Mouse (Mus musculus): ENCODE data around the gene Slc45a3. TPM values are rescaled to one million over a fixed set of nuclear protein-coding genes. Genes with fewer than 3 reads are reported as not detected.

Gene Slc45a3
- total and polyA plus RNA-seq, 3 experiments: 15.6 to 40.7 TPM; not detected in 1

GRCm38 (mm10) chr1:132008881-132009644 lies 46.3 kb downstream of the Slc45a3 start:
- Histone ChIP-seq H3K4me1 (ENCODE audit: control insufficient read depth in 1 of 2, insufficient read depth in 2 of 2, low read length in 2 of 2) (peaks cover 13 to 24% of the 10 kb centered on the region in 2 experiments), H3K9me3 (replicated peaks; ENCODE audit: insufficient read depth, low read length) (no peaks in the 10 kb centered on the region), H3K36me3 (ENCODE audit: control insufficient read depth in 1 of 2, insufficient read depth in 2 of 2, low read length in 2 of 2) (peaks cover 2 to 28% of the 10 kb centered on the region in 2 experiments; a peak in 3 of 4 replicates), H3K27ac (ENCODE audit: control insufficient read depth, low read depth, low read length) (peak overlapping the region; percentile 98), H3K4me3 (ENCODE audit: control insufficient read depth in 1 of 2, insufficient read depth in 1 of 2, low read depth in 2 of 2, low read length in 2 of 2) (peak overlapping the region; percentile 90 to 96), H3K27me3 (ENCODE audit: control insufficient read depth in 1 of 2, insufficient read depth in 2 of 2, low read length in 2 of 2) (no peaks in the 10 kb centered on the region), H3K79me2 (ENCODE audit: control insufficient read depth, insufficient read depth, low read length, poor library complexity) (peaks cover 53% of the 10 kb centered on the region), H3K9ac (ENCODE audit: control insufficient read depth, low read depth, low read length, poor library complexity, severe bottlenecking) (peak overlapping the region; percentile 93)
- peak; percentile 53 for DNase-seq (ENCODE audit: low read depth, low spot score)
- no peak for TF ChIP-seq ELF1 (IDR thresholded peaks at IDR 0.05; ENCODE audit: low read depth, low read length)
- no peak for TF ChIP-seq TCF12 (IDR thresholded peaks at IDR 0.05; ENCODE audit: low read depth, low read length)
- TF ChIP-seq UBTF (IDR thresholded peaks at IDR 0.05; ENCODE audit: borderline replicate concordance, insufficient read depth, low read depth, low read length): no peak
- TF ChIP-seq SIN3A (IDR thresholded peaks at IDR 0.05; ENCODE audit: low read length): 0 out of 2 replicates have a peak, but pooled peaks have one; percentile 6
- no peak for TF ChIP-seq ZC3H11A (IDR thresholded peaks at IDR 0.05; ENCODE audit: low read depth, low read length)

DNA sequence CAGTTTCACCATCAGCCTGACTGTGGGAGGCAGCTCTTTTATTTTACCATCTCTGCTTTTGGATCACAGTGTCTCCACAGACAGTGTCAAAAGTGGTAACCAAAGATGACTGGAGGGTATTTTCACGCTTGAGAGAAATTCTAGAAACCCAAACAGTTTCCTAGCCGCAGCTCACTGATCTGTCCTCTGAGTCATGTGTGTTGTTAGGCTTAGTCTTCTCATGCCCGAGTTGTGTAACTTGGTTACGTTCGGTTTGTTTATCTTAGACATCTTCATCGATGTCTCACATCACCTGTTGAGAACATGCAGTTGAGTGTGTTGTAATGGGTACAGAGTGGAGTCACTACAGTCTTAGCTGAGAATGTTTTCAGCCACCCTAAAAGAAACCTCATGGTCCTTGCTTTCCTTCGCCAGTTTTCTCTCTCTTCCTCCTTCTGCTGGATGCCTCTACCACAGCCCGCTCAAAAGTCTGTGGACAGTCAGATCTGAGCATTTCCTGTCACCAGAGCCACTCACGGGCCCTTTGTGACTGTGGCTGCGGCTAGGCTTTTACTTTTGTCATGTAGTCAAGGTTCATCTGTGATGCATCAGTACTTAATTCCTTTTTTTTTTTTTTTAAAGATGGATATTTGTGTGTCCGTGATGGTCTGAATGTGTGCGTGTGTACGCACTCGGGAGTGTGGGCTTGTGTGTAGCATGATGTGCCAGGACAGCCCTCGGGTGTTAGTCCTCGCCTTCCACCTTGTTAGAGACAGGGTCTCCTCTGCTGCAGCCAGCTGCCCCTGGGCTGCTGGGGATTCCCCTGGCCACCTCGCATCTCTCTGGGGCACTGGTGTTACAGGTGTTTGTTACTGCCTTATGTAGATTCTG lies 48.1 kb downstream of the Slc45a3 start:
- TF ChIP-seq TAL1 (IDR thresholded peaks at IDR 0.05; ENCODE audit: low read length) (no peak), POLR2AphosphoS5 (IDR thresholded peaks at IDR 0.05; ENCODE audit: borderline replicate concordance, low read depth, low read length) (no peak), MAX (IDR thresholded peaks at IDR 0.05; ENCODE audit: low read length) (no peak), MXI1 (IDR thresholded peaks at IDR 0.05; ENCODE audit: low read depth, low read length) (no peak), MEF2A (IDR thresholded peaks at IDR 0.05; ENCODE audit: extremely low read depth, insufficient replicate concordance, low read depth, low read length, poor library complexity, severe bottlenecking) (no peak), MAFK (IDR thresholded peaks at IDR 0.05; ENCODE audit: borderline replicate concordance, low read depth, low read length) (no peak), NELFE (IDR thresholded peaks at IDR 0.05; ENCODE audit: low read depth, low read length) (no peak), ETS1 (IDR thresholded peaks at IDR 0.05; ENCODE audit: low read depth, low read length) (no peak), TCF12 (IDR thresholded peaks at IDR 0.05; ENCODE audit: low read depth, low read length) (no peak), USF2 (IDR thresholded peaks at IDR 0.05; ENCODE audit: borderline replicate concordance in 1 of 2, insufficient read depth in 1 of 2, low read depth in 1 of 2, low read length in 2 of 2) (no peak), ZC3H11A (IDR thresholded peaks at IDR 0.05; ENCODE audit: low read depth, low read length) (no peak), RCOR1 (IDR thresholded peaks at IDR 0.05; ENCODE audit: low read depth, low read length) (no peak), GATA1 (IDR thresholded peaks at IDR 0.05; ENCODE audit: low read depth, low read length) (no peak), SIN3A (IDR thresholded peaks at IDR 0.05; ENCODE audit: low read length) (no peak), EP300 (IDR thresholded peaks at IDR 0.05; ENCODE audit: low read depth in 1 of 2, low read length in 2 of 2) (no peak), E2F4 (IDR thresholded peaks at IDR 0.05; ENCODE audit: borderline replicate concordance, low read depth, low read length) (no peak), GABPA (IDR thresholded peaks at IDR 0.05; ENCODE audit: low read depth, low read length) (no peak), JUND (IDR thresholded peaks at IDR 0.05; ENCODE audit: low read depth, low read length) (no peak)
- H3K27ac ChIP-seq (ENCODE audit: control insufficient read depth, low read depth, low read length): no peak overlapping the region
- peaks cover 59% of the 10 kb centered on the region for H3K79me2 ChIP-seq (ENCODE audit: control insufficient read depth, insufficient read depth, low read length, poor library complexity)
- no peak overlapping the region for H3K9ac ChIP-seq (ENCODE audit: control insufficient read depth, low read depth, low read length, poor library complexity, severe bottlenecking)
- H3K4me3 ChIP-seq (ENCODE audit: control insufficient read depth in 1 of 2, insufficient read depth in 1 of 2, low read depth in 2 of 2, low read length in 2 of 2): no peak overlapping the region
- no peaks in the 10 kb centered on the region for H3K9me3 ChIP-seq (replicated peaks; ENCODE audit: insufficient read depth, low read length)
- H3K36me3 ChIP-seq (ENCODE audit: control insufficient read depth in 1 of 2, insufficient read depth in 2 of 2, low read length in 2 of 2): peaks cover 10 to 19% of the 10 kb centered on the region in 2 experiments
- no peak for DNase-seq (ENCODE audit: low read depth, low spot score)
- H3K4me1 ChIP-seq (ENCODE audit: control insufficient read depth in 1 of 2, insufficient read depth in 2 of 2, low read length in 2 of 2): peaks cover 7 to 17% of the 10 kb centered on the region in 2 experiments
- no peaks in the 10 kb centered on the region for H3K27me3 ChIP-seq (ENCODE audit: control insufficient read depth in 1 of 2, insufficient read depth in 2 of 2, low read length in 2 of 2)
